Mouse (Mus musculus) brain, embryonic 14.5 days (tissue): ENCODE data around the gene Tnrc6b.

Experiments used
- CTCF ChIP-seq: fragments of 200-500 bp; IDR thresholded peaks from 2 replicates; pipeline ENCODE4 v1.5.1; 2012; ENCODE audit warnings: inconsistent platforms, mild to moderate bottlenecking, moderate library complexity, borderline replicate concordance; ENCODE audit not compliant: insufficient read depth, insufficient read length; ENCODE audit errors: extremely low read depth
- POLR2A ChIP-seq: fragments of 200-500 bp; IDR thresholded peaks from 2 replicates; pipeline ENCODE4 v1.6.1; 2012; ENCODE audit warnings: mild to moderate bottlenecking, inconsistent platforms, borderline replicate concordance; ENCODE audit not compliant: poor library complexity, insufficient read depth, insufficient read length, severe bottlenecking; ENCODE audit errors: extremely low read depth

DNA sequence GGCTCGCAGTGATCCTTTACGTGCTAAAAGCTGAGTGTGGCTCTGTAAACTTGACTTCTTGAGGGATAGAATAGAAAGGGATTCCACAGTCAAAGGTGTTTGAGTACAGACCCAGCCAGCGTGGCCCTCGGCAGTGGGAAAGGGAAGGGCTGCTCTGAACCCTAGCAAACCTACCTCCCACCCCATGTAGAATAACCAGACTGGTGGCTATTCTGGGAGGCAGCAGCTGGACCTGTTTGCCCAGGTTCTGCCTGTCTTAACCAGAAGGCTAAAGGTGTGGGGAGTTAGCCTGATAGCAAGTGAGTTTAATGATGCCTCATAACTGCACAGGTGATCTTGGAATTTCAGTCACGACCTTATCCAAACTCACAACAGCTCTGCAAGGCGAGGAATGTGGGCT is 28.0 kb upstream of the Tnrc6b start:
- TF ChIP-seq CTCF (no peak), POLR2A (no peak)
